Mouse (Mus musculus): ENCODE measurements around the gene Gm21987. TPM values are rescaled to one million over a fixed set of nuclear protein-coding genes. Genes with fewer than 3 reads are reported as not detected.

Gm21987 gene
- polyA plus RNA-seq, 1 experiment from 2014 or later, result not detected

GRCm38 (mm10) chr16:38354185-38354913 is 7.5 kb downstream of the Gm21987 start:
- ATAC-seq (ENCODE audit: low read depth), result no peak
- 43% methylated on average over 5 of the region's 5 CpGs for WGBS (ENCODE audit: insufficient replicate concordance)
- peak overlapping the region; percentile 26; the same call in 1 of the 2 replicates for H3K27ac ChIP-seq (ENCODE audit: low read length)

GRCm38 (mm10) chr16:38358256-38358812 is 11.5 kb downstream of the Gm21987 start:
- WGBS (ENCODE audit: insufficient replicate concordance), result 64% methylated on average over 6 of the region's 6 CpGs
- Histone ChIP-seq H3K4me1 (ENCODE audit: control insufficient read depth, low read depth, low read length) (peaks cover 23% of the 10 kb centered on the region), H3K9me3 (replicated peaks; ENCODE audit: control insufficient read depth, low read length) (no peaks in the 10 kb centered on the region), H3K9ac (ENCODE audit: low read depth, low read length) (no peak overlapping the region), H3K27ac (ENCODE audit: low read length) (no peak overlapping the region), H3K4me2 (ENCODE audit: low read depth, low read length) (no peak overlapping the region), H3K27me3 (ENCODE audit: control insufficient read depth, insufficient read depth, low read depth, low read length) (no peaks in the 10 kb centered on the region), H3K36me3 (ENCODE audit: control insufficient read depth, insufficient read depth) (peaks cover 2% of the 10 kb centered on the region; the same call in 1 of the 2 replicates), H3K4me3 (ENCODE audit: low read depth, low read length) (no peak overlapping the region)
- ATAC-seq (ENCODE audit: low read depth), result no peak

More at GRCm38 (mm10) chr16:38354185-38354913, 7.5 kb downstream of the Gm21987 start:
- no peak overlapping the region for H3K4me3 ChIP-seq (ENCODE audit: low read depth, low read length)
- no peaks in the 10 kb centered on the region for H3K9me3 ChIP-seq (replicated peaks; ENCODE audit: control insufficient read depth, low read length)
- peaks cover 34% of the 10 kb centered on the region for H3K36me3 ChIP-seq (ENCODE audit: control insufficient read depth, insufficient read depth)
- H3K27me3 ChIP-seq (ENCODE audit: control insufficient read depth, insufficient read depth, low read depth, low read length), result no peaks in the 10 kb centered on the region
- H3K9ac ChIP-seq (ENCODE audit: low read depth, low read length), result no peak overlapping the region
- no peak overlapping the region for H3K4me2 ChIP-seq (ENCODE audit: low read depth, low read length)
- H3K4me1 ChIP-seq (ENCODE audit: control insufficient read depth, low read depth, low read length), result peaks cover 20% of the 10 kb centered on the region

GRCm38 (mm10) chr16:38359241-38359640 is 12.4 kb downstream of the Gm21987 start:
- Histone ChIP-seq H3K27ac (ENCODE audit: low read length) (no peak overlapping the region), H3K9ac (ENCODE audit: low read depth, low read length) (no peak overlapping the region), H3K4me2 (ENCODE audit: low read depth, low read length) (no peak overlapping the region), H3K4me3 (ENCODE audit: low read depth, low read length) (no peak overlapping the region), H3K27me3 (ENCODE audit: control insufficient read depth, insufficient read depth, low read depth, low read length) (no peaks in the 10 kb centered on the region), H3K36me3 (ENCODE audit: control insufficient read depth, insufficient read depth) (no peaks in the 10 kb centered on the region), H3K9me3 (replicated peaks; ENCODE audit: control insufficient read depth, low read length) (no peaks in the 10 kb centered on the region), H3K4me1 (ENCODE audit: control insufficient read depth, low read depth, low read length) (peaks cover 23% of the 10 kb centered on the region)
- 89% methylated on average over 2 of the region's 2 CpGs for WGBS (ENCODE audit: insufficient replicate concordance)
- no peak for ATAC-seq (ENCODE audit: low read depth)

- peaks cover 21% of the 10 kb centered on the region for H3K4me1 ChIP-seq (ENCODE audit: control insufficient read depth, low read depth, low read length)
- ATAC-seq (ENCODE audit: low read depth), result no peak
- no peak overlapping the region for H3K9ac ChIP-seq (ENCODE audit: low read depth, low read length)
- H3K9me3 ChIP-seq (replicated peaks; ENCODE audit: control insufficient read depth, low read length), result no peaks in the 10 kb centered on the region
- no peaks in the 10 kb centered on the region for H3K36me3 ChIP-seq (ENCODE audit: control insufficient read depth, insufficient read depth)
- no peak overlapping the region for H3K4me2 ChIP-seq (ENCODE audit: low read depth, low read length)
- 38% methylated on average over 3 of the region's 3 CpGs for WGBS (ENCODE audit: insufficient replicate concordance)
- no peak overlapping the region for H3K27ac ChIP-seq (ENCODE audit: low read length)
- no peak overlapping the region for H3K4me3 ChIP-seq (ENCODE audit: low read depth, low read length)
- H3K27me3 ChIP-seq (ENCODE audit: control insufficient read depth, insufficient read depth, low read depth, low read length), result no peaks in the 10 kb centered on the region
These were observed 13.0 kb downstream of the Gm21987 start for GRCm38 (mm10) chr16:38359857-38360256.

GRCm38 (mm10) chr16:38360317-38360716 is 13.5 kb downstream of the Gm21987 start:
- Histone ChIP-seq H3K9ac (ENCODE audit: low read depth, low read length) (no peak overlapping the region), H3K27ac (ENCODE audit: low read length) (no peak overlapping the region), H3K36me3 (ENCODE audit: control insufficient read depth, insufficient read depth) (no peaks in the 10 kb centered on the region), H3K9me3 (replicated peaks; ENCODE audit: control insufficient read depth, low read length) (no peaks in the 10 kb centered on the region), H3K4me3 (ENCODE audit: low read depth, low read length) (no peak overlapping the region), H3K4me2 (ENCODE audit: low read depth, low read length) (no peak overlapping the region), H3K27me3 (ENCODE audit: control insufficient read depth, insufficient read depth, low read depth, low read length) (no peaks in the 10 kb centered on the region), H3K4me1 (ENCODE audit: control insufficient read depth, low read depth, low read length) (peaks cover 21% of the 10 kb centered on the region)
- ATAC-seq (ENCODE audit: low read depth), result no peak
- 41% methylated on average over 2 of the region's 2 CpGs for WGBS (ENCODE audit: insufficient replicate concordance)

- ATAC-seq (ENCODE audit: low read depth), result no peak
- no peak within 1 kb of the TSS for H3K27ac ChIP-seq (ENCODE audit: low read length)
- peaks cover 24% of the 10 kb centered on the region for H3K4me1 ChIP-seq (ENCODE audit: control insufficient read depth, low read depth, low read length)
- H3K36me3 ChIP-seq (ENCODE audit: control insufficient read depth, insufficient read depth), result no peaks in the 10 kb centered on the region
- H3K4me2 ChIP-seq (ENCODE audit: low read depth, low read length), result no peak within 1 kb of the TSS
- no peak within 1 kb of the TSS for H3K9ac ChIP-seq (ENCODE audit: low read depth, low read length)
- 55% methylated on average over 10 of the region's 10 CpGs for WGBS (ENCODE audit: insufficient replicate concordance)
- H3K27me3 ChIP-seq (ENCODE audit: control insufficient read depth, insufficient read depth, low read depth, low read length), result no peaks in the 10 kb centered on the region
- H3K4me3 ChIP-seq (ENCODE audit: low read depth, low read length), result no peak within 1 kb of the TSS
- H3K9me3 ChIP-seq (replicated peaks; ENCODE audit: control insufficient read depth, low read length), result no peaks in the 10 kb centered on the region
These were observed 15.1 kb downstream of the Gm21987 start, which contains the start of gene Popdc2 for GRCm38 (mm10) chr16:38361933-38362332. TSS of gene Popdc2 (plus strand) at chr16:38362209.

- Histone ChIP-seq H3K4me3 (ENCODE audit: low read depth, low read length) (no peak overlapping the region), H3K27ac (ENCODE audit: low read length) (no peak overlapping the region), H3K36me3 (ENCODE audit: control insufficient read depth, insufficient read depth) (no peaks in the 10 kb centered on the region), H3K27me3 (ENCODE audit: control insufficient read depth, insufficient read depth, low read depth, low read length) (no peaks in the 10 kb centered on the region), H3K9me3 (replicated peaks; ENCODE audit: control insufficient read depth, low read length) (no peaks in the 10 kb centered on the region), H3K4me2 (ENCODE audit: low read depth, low read length) (no peak overlapping the region), H3K9ac (ENCODE audit: low read depth, low read length) (no peak overlapping the region), H3K4me1 (ENCODE audit: control insufficient read depth, low read depth, low read length) (peaks cover 24% of the 10 kb centered on the region)
- WGBS (ENCODE audit: insufficient replicate concordance), result 75% methylated on average over 20 of the region's 20 CpGs
- ATAC-seq (ENCODE audit: low read depth), result no peak
These were observed 15.8 kb downstream of the Gm21987 start for GRCm38 (mm10) chr16:38362493-38363255.

- H3K27ac ChIP-seq (ENCODE audit: low read length), result no peak overlapping the region
- no peak overlapping the region for H3K4me3 ChIP-seq (ENCODE audit: low read depth, low read length)
- H3K4me2 ChIP-seq (ENCODE audit: low read depth, low read length), result no peak overlapping the region
- no peaks in the 10 kb centered on the region for H3K27me3 ChIP-seq (ENCODE audit: control insufficient read depth, insufficient read depth, low read depth, low read length)
- H3K36me3 ChIP-seq (ENCODE audit: control insufficient read depth, insufficient read depth), result no peaks in the 10 kb centered on the region
- no peaks in the 10 kb centered on the region for H3K9me3 ChIP-seq (replicated peaks; ENCODE audit: control insufficient read depth, low read length)
- H3K9ac ChIP-seq (ENCODE audit: low read depth, low read length), result no peak overlapping the region
- H3K4me1 ChIP-seq (ENCODE audit: control insufficient read depth, low read depth, low read length), result peaks cover 24% of the 10 kb centered on the region
- WGBS (ENCODE audit: insufficient replicate concordance), result 48% methylated on average over 3 of the region's 3 CpGs
- ATAC-seq (ENCODE audit: low read depth), result no peak
These were observed 16.4 kb downstream of the Gm21987 start for GRCm38 (mm10) chr16:38363256-38363595.

- ATAC-seq (ENCODE audit: low read depth), result no peak
- no peak overlapping the region for H3K27ac ChIP-seq (ENCODE audit: low read length)
- H3K9ac ChIP-seq (ENCODE audit: low read depth, low read length), result no peak overlapping the region
- H3K4me1 ChIP-seq (ENCODE audit: control insufficient read depth, low read depth, low read length), result peaks cover 28% of the 10 kb centered on the region
- no peaks in the 10 kb centered on the region for H3K9me3 ChIP-seq (replicated peaks; ENCODE audit: control insufficient read depth, low read length)
- H3K4me2 ChIP-seq (ENCODE audit: low read depth, low read length), result no peak overlapping the region
- no peaks in the 10 kb centered on the region for H3K27me3 ChIP-seq (ENCODE audit: control insufficient read depth, insufficient read depth, low read depth, low read length)
- no peaks in the 10 kb centered on the region for H3K36me3 ChIP-seq (ENCODE audit: control insufficient read depth, insufficient read depth)
- H3K4me3 ChIP-seq (ENCODE audit: low read depth, low read length), result no peak overlapping the region
- 58% methylated on average over 7 of the region's 7 CpGs for WGBS (ENCODE audit: insufficient replicate concordance)
These were observed 16.8 kb downstream of the Gm21987 start for GRCm38 (mm10) chr16:38363657-38364056.
